Mouse (Mus musculus) B cell, adult 2 months (primary cell): ENCODE measurements at regions not wholly inside any gene's neighbourhood (a gene's known extent, or its start where the extent isn't known, plus 50 kb on each side); places are given as distances from the start of the nearest gene placed in this dataset.

Experiments used
- DNase-seq, 2 experiments: peaks; one replicate each; pipeline ENCODE4 v3.0.0; 2022

DNA sequence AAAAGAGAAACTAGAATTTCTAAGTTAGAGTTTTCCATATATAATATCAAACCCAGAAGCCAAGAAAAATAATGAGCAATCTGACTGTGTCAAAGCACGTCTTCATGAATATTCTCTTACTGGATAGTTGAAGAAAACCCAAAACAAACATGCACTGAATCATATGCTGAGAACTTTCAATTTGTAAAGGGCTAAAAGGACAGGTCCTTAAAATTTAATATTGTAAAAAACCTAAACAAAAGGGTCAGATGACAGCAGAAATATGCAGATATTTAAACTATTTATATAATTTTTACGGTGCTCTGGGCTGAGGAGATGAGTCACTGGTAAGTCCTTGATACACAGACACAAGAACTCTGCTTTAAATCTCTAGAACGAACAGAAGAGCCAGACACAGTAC, 356.7 kb upstream of the Runx1 start:
- no peak for DNase-seq

DNA sequence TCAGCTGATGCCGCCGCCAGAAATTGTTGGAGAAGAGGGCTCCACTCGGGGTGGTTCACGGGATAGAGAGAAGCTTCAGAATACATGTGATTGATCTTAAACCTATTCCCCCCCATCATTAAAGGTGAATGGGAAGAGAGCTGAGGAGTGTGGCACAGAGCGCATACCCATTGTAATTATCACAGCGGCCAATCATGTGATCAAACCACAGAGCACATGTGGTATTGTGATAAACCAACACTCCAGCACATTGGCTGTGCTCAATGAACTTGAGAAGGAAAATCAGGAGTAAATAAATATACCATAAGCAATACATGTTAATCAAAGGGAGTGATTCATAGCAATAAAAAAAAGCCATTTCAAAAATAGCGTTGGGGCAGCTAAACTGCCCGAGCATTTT, 355.5 kb upstream of the Runx1 start:
- no peak for DNase-seq

DNA sequence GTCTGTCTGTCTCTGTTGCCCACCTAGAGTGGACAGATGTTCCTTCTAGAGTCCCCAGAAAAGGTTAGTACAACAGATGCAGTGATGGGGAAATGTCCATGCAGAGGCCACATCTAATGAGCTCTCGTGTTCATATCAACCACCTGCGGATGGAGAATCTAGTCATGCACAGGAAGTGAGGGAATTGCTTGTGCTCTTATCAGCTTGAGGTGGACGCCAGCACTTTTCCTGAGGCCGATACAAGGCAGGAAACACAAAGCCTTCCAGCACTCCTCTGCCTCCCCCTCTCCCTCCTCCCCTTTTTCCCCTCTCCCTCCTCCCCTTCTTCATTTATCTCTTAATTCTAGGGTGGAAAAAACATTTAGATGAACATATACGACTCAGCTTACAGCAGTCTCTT, 354.3 kb upstream of the Runx1 start:
- DNase-seq = no peak

DNA sequence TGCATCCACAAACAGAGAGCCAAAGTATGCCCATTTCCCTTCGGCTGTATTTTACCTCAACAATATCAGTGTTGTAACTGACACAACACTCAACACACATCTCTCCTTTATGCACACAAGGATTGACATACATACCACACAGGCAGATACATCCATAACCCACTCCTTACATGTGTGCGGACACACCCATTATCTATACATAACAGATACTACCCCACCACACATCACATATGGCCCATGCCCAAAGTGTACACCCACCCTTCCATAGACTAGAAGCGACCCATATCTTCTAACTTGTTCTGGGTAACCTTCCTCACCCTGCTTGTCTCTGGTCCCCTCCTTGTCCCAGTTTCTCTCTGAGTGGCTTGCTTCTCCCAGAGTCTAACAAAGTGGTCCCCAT, 340.7 kb upstream of the Runx1 start:
- no peak for DNase-seq

DNA sequence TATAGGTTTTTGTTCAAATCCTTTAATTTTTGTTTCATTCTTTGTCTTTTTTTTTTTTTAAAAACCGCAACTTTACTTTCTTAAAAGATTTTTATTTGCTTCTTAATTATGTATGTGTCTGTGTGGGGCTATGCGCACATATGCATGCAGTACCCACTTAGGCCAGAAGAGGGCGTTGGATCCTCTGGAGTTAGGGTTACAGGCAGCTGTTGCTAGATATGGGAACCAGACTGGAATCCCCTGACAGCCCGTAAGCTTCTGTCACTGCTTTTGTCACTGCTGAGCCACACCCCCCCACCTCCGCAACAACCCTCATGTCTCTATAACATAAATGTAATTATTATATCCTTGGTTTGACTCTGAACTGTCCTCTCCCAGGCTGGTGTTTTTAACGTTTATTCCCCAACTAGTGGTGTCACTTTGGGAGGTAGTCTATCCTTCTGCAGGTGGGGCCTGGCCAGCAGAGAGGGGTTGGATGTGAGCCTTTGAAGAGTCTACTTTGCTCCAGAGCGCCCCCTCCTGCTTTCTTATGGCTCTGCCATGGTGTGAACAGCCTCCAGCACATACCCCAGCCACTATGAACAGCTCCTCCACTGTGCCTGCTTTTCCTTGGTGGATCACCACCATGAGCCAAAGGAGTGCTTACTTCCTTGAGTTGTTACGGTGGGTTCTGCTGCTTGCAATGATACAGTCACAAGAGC, 332.7 kb upstream of the Runx1 start:
- DNase-seq = peak; percentile 16 to 17

DNA sequence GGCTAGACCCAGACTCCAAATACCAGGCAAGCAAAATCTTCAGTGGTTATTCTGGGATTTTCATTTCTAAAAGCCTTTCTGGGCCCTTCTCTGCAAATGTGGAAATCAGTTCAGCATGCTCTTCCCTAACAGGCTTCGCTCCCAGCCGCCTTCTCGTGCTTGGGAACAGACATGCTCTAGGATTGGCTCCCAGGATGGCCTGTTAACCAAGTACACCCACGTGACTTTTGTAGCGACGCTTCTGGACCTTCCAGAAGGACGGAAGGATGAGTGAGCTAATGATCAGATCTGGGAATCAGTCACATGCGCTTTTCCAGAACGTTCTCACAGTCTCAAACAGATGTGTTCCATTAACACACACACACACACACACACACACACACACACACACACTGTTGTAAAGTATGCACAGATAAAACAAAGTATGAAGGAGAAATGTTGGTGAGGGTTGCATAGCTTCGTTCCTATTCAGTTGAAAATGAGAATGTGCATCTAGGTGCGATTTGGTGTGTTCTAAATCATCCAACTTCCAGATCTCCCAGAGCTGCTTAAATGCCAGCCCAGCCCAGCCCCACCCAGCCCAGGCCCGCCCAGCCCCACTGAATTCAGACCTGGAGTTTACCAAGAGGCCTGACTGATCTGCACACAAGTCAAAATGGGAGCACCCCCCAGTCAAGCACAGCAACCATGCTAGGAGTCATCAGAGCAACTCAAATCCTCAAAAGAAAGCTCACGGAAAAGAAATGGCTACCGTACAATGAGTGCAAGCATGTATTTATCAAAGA, 327.8 kb upstream of the Runx1 start:
- DNase-seq = no peak

DNA sequence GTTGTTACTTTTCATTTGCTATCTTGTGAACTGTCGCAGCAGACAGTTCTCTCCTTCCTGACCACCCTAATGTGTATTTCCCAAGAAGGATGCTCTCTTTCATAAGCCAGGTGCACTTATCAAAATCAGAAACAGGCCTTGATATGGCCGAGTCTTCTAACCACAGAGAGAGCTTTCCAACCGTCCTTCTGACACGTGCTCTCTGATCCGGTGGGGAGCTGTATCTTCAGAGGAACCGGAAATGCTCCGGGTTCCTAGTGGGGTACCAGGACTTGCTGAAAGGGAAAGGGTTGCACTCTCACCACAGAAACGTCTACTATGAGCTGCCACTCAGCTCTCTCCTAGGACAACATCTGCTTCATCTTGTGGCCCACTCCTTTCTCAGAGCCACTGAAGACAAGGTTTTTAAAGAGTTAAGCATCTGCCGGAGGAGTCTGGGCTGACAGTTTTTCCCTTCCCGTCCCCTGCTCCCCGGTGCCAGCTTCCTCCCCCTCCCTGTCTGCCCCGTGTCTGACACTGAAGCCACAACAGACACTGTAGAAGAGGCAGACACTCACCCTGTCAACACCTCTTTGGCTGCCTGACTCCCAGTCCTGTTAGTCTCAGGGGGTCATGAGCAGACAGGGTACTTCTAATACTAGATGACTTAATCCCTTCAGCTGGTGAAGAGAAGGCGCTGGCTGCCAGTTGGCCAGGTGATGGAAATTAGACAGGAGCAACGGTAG, 327.0 kb upstream of the Runx1 start:
- peak in 1 of 2 experiments; percentile 7 for DNase-seq

DNA sequence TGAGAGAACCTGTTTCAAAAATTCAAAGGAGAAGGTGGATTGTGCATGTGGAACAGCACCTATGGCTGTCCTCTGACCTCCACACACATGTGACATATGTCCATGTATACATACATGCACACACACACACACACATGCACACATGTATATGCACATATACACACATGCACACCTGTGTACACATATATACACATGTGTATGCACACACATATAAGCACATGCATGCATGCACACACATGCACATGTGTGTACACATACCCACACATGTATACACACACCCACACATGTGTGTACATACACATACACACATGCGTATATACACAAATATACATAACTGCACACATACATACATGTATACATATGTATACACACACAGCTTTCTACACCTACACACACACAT, 326.1 kb upstream of the Runx1 start:
- no peak for DNase-seq

DNA sequence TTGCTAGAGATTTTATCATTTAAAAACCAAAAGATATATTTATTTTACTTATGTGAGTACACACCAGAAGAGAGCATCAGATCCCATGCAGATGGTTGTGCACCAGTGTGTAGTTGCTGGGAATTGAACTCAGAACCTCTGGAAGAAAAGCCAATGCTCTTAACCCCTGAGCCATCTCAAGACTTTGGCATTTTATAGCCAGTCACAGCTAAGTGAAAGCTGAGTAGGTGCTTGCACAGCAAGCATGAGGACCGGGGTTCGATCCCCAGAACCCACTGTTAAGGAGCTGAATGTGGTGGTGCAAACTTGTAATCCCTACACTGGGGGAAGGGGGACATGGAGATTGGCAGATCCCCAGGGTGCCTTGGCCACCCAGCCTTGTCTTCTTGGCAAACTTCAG, 325.7 kb upstream of the Runx1 start:
- no peak for DNase-seq

DNA sequence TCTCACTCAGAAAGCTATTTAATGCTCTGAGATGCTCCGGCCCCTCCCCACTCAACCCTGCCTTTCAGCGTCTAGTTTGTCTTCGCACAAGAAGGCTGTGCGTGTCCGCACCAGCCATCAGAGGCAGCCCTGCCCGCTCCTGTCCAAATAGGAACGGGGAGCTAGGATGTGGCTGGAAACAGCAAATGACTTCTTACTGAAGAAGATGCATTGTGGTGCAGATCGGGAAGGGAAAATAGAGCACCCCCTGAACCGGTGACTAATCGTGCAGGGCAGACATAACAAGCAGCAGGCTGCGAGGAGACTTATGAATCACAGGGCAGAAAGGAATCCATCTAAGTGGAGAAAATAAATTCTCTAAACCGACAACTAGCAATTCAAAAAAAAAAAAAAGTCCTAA, 324.5 kb upstream of the Runx1 start:
- DNase-seq = no peak

DNA sequence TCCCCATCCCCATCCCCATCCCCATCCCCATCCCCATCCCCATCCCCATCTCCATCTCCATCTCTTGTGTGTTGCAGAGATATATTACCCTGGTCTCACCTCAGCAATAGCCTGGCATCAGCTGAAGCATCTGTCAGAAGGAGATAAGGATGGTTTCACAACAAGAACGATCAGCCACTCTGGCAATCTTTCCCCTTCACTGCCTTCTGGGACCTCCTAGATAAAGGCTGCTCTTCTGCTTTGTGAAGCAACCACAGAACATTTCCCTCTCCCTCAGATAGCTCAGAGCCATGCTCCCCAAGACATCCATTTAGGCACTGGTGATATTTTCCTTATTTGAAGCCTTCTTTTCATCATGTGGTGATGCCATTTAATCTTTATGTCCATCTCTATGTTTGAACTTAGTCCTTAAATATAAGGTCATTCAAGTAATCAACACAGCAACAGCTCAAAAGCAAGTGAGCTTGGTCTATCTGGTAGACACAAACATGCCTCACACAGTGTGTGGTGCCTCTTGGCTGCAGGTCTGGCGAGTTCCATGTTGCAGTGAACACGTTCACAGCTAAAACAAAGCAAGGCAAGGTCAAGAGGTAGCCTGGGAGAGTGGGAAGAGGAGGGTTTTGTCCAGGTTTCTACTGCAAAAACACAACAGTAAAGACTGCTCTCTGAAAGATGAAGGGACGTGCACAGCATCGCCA, 321.7 kb upstream of the Runx1 start:
- DNase-seq = no peak

DNA sequence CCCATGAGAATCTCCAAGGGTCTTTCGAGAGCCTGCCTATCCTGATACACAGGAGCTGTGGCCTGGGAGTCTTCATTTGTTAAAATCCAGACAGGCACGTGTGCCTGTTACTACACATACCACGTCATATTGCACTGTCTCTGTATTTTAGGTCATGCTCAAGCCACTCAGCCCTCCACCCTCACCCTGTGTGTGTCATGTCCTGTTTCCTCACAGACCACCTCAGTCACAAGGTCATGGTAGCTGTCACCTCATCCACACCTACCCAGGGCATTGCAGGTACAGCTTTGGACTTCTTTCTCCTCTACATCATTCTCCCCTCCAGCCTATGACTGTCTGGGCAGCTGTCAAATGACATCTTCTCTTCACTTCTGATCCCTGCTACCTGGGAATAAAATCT, 320.9 kb upstream of the Runx1 start:
- no peak for DNase-seq

DNA sequence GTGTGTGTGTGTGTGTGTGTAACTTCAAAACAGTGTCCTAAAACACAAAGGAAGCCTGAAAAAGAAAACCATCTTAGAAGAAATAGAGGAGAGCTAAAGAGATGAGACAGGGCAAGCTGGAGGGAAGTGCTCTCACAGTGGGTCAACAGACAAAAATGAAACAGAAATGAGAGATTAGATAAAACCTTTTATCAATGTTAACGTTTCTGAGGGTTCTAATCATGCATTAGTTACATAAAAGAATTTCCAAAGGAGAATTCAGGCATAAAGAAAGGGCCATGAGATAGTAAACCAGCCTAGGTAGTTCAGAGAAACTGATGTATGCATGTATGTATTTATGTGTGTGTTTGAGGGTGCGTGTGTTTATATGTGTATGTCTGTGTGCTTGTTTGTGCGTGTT, 319.7 kb upstream of the Runx1 start:
- DNase-seq = no peak

DNA sequence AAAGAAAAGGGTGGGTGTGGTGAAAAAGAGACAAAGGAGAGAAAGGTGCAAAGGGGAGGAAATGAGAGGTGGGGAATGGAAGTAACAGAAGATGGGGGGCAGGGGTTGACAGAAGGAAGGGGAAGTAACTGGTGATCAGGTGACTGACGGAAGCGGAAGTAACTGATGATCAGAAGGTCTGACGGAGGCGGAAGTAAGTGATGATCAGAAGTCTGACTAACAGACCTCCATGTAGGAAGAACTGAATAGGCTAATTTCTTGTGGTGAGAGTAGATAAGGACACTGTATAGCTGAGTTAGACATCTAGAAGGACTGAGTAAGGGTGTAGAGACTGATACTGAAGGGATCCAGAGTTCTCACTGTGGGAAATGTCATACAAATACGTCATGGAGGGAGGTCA, 318.1 kb upstream of the Runx1 start:
- peak in 1 of 2 experiments; percentile 23 for DNase-seq

DNA sequence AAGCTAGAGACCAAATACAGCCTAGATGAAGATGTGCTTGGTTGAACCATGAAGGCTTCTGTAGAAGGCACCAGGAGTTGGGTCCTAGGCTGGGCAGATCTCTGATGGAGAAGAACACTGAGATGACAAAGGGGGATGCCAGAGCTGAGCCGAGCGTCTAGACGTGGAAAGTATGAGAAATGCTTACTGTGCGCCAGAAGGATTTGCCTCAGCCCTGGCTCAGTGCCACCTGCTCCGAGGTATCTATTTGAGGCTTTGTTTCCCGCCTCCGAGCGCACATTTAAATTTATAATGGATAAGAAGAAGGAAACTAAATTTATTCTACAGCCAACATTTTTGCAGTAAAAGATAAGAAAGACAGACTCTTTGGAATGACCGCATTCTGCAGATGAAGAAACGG, 317.2 kb upstream of the Runx1 start:
- no peak for DNase-seq

DNA sequence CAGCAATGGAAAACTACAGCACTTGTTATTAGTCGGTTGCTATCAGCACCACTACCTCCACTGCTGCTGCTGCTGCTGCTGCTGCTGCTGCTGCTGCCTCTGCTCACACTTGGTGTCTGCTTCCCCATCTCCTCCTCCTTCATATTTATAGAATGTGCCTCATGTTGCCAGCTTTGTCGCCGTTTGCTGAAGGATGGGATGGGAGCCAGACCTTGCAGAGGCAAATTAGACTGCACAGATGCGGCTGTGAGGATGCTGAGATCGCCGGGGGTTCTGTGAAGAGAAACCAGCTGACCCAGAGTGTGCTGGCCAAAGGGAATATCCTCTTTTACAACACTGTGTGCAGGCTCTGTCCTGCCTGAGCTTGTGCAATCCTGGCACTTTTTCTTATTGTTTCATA, 316.0 kb upstream of the Runx1 start:
- no peak for DNase-seq

DNA sequence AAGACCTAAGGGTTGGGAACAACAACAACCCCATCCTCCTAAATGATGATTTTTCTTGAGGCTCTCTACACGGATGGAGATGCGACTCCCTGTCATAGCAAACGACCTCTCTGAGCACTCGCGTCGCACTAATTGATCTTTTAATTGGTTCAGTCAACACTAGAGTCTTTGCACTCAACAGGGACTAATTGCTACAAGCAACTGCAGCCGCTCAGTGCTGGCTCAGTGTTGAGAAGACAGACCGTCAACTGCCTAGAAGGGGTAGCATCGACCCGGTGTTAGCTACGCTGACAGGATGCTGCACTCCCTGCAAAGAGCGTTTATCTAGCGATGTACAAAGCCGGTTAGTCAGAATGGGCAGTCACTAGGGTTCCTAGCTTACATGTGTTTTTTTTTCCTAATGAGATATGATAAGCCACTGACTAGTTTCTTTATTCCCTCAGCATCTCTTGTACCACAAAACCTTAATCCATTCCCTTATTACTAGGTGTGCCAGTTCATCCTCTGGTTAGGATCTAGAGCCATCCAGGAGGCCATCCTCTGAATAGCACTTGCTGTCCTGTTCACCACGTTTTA, 314.7 kb upstream of the Runx1 start:
- DNase-seq = no peak

DNA sequence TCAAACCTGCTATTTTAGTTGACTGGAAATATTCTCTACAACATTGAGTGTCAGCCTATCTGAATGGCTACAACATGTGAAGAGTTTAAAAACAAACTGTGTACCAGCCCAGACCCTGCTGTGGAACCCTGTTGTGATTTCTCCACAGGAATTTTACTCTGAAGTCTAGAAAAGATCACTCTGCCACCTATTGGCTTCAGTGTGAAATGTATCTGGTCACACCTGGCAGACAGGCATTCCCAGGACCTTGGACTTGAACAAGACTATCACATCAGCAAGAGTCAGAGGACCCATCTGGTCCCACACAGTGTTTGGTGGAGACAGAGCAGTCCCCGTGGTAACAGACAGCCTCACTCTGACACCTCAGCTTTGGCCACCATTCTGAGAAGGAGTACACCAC, 311.3 kb upstream of the Runx1 start:
- DNase-seq = no peak

DNA sequence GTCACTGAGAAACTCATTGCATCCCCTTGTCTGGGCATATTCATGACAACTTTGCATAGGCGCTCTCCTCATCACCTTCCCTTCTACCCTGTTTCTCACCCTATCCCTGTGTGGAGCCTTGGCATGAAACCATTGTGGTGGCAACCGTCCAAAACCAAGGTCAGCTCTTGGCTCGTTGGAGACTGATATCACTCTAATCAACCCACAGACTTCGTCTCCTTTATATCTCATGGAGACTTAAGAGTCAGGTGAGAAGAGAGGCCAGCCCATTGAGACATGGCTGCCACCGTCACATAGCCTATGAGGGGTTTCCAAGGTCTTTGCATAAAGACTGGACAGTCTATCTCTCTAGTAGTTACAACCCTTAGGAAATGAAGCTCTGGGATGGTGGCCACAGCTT, 305.5 kb upstream of the Runx1 start:
- no peak for DNase-seq

DNA sequence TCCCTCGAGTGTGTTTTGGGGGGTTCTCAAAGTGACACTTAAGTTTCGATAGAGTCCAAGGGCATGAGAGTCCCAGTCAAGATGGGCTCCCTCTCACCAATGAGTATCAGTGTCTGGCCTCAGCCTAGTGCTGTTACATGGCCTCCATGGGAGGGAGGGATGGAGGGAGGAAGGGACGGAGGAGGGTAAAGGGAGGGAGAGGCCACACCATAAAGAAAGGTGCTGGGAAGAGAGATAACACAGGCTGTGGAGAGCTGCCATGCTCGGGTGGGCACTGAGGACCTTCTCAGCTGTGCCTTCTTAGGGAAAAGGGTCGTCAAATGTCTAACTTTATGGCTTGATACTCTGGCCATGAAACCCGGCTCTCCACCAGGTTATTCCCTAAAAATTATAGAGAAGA, 304.7 kb upstream of the Runx1 start:
- no peak for DNase-seq

DNA sequence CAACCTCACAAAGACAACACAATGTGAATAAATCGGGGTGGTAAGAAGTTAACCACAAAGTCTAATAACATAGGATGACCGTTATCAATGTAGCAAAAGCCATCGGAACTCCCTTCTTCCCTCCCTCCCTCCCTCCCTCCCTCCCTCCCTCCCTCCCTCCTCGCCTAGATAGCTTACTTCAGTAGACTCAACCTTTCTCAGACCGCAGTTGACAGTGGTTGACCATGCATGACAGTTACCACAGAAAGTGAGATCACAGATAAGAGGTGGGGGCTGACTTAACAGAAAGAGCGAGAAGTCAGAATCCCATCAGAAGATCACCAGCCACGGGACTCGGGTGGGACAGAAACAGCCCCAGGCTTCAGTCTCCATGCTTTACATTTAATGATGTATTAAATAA, 297.8 kb upstream of the Runx1 start:
- DNase-seq = peak in 1 of 2 experiments; percentile 13

DNA sequence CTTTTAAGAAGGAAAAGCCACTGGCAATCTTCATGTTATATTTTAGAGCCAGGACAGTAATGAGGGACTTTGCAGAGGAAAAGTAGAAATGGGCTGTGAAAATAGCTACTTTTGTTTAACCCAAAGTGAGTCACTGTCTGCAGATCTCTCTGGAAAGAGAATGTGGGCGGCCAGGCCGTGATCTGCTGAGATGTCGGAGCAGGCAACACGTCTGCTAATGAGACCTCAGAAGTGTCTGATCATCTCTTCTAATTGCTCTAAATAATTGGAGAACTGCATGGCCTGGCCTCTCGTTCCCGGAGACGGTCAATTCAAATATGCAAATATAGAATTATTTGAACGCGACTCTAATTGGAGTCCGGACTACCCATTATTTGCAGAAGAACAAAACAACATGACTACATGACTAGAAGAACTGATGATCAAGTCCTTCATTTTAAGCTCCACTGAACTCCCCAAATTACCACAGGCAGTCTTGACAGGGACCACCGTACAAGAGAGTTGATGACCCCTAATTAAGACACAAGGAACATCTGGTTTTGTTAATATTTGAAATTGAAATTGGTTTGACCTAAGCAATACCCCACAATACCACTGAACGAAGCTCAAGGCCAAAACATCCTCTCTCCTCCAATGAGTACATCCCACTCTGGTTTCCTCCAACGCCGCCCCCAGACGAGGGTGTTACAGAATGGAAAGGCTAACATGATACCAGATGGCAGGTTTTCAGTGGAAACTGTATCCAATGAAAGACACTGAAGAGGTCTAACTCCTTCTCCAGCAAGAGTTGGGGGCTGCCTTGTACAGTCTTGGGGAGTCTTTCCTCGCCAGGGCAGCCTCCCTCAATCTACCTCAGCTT, 290.4 kb upstream of the Runx1 start:
- no peak for DNase-seq
